Mouse (Mus musculus) CH12.LX (cell line): ENCODE measurements around the gene Cdc37l1.

ENCODE experiments used
- CTCF ChIP-seq, 2 experiments: IDR thresholded peaks in 1 of 2; conservative IDR thresholded peaks in 1 of 2; 2 replicates each; pipeline ENCODE4 v1.5.1; 2011 to 2012; ENCODE audit warnings: low read depth in 2 of 2, low read length in 2 of 2, improper control_type of control experiment in 1 of 2, inconsistent platforms in 1 of 2, mild to moderate bottlenecking in 1 of 2, moderate library complexity in 1 of 2
- E2F4 ChIP-seq: IDR thresholded peaks from 2 replicates; pipeline ENCODE4 v1.6.1; 2011; ENCODE audit warnings: low read depth, low read length, improper control_type of control experiment; ENCODE audit not compliant: insufficient replicate concordance
- EP300 ChIP-seq: IDR thresholded peaks from 2 replicates; pipeline ENCODE4 v1.6.1; 2011; ENCODE audit warnings: low read length, improper control_type of control experiment
- HCFC1 ChIP-seq: IDR thresholded peaks from 2 replicates; pipeline ENCODE4 v1.6.1; 2012; ENCODE audit warnings: low read depth, mild to moderate bottlenecking, inconsistent platforms, low read length, improper control_type of control experiment
- POLR2A ChIP-seq: IDR thresholded peaks from 2 replicates; pipeline ENCODE4 v1.6.1; 2011; ENCODE audit warnings: low read depth, mild to moderate bottlenecking, improper control_type of control experiment, low read length
- RAD21 ChIP-seq: IDR thresholded peaks from 2 replicates; pipeline ENCODE4 v1.6.1; 2011; ENCODE audit warnings: low read depth, mild to moderate bottlenecking, low read length, improper control_type of control experiment, moderate library complexity
- RCOR1 ChIP-seq: conservative IDR thresholded peaks from 2 replicates; pipeline ENCODE4 v1.6.1; 2012; ENCODE audit warnings: low read depth, mild to moderate bottlenecking, inconsistent platforms, low read length, improper control_type of control experiment
- SMC3 ChIP-seq: IDR thresholded peaks from 2 replicates; pipeline ENCODE4 v1.6.1; 2011; ENCODE audit warnings: low read depth, low read length, improper control_type of control experiment
- USF1 ChIP-seq: IDR thresholded peaks from 2 replicates; pipeline ENCODE4 v1.6.1; 2014; ENCODE audit warnings: low read depth, mild to moderate bottlenecking, inconsistent platforms, low read length, improper control_type of control experiment
- ZNF384 ChIP-seq: IDR thresholded peaks from 2 replicates; pipeline ENCODE4 v1.6.1; 2012; ENCODE audit warnings: low read depth, low read length, improper control_type of control experiment, inconsistent platforms

DNA sequence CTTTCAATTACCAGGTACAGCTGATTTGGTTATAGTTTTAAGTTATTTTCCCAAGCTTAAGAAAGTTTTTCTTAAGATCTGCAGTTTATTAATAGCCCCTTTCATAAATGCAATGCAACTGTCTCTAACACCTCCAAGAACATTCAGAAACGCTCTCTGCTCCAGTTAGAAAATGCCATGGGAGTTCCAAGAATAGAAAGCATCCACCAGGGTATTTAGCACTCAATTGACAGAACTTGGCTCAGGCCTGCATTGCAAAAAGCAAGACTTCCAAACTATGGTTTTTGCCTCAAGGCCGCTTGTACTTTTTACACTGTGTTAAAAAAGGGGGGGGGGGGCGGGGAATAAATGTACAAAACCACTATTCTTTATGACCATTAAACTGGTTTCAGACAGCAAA is 27.0 kb upstream of the Cdc37l1 start:
- TF ChIP-seq USF1 = no peak
- no peak for TF ChIP-seq E2F4
- no peak for TF ChIP-seq EP300
- TF ChIP-seq SMC3 = no peak
- no peak for TF ChIP-seq CTCF (conservative IDR thresholded peaks at IDR 0.05 in 1 of 2, IDR thresholded peaks at IDR 0.05 in 1 of 2; ENCODE audit: low read depth in 2 of 2, low read length in 2 of 2)
- TF ChIP-seq POLR2A = no peak
- no peak for TF ChIP-seq RAD21
- no peak for TF ChIP-seq HCFC1
- no peak for TF ChIP-seq ZNF384
- no peak for TF ChIP-seq RCOR1
